Mouse (Mus musculus): Measurements from ENCODE around the gene Crlf1. TPM values are rescaled to one million over a fixed set of nuclear protein-coding genes. Genes with fewer than 3 reads are reported as not detected.

Crlf1 gene
- polyA plus RNA-seq, 1 experiment from 2014 or later: 4.5 TPM

DNA sequence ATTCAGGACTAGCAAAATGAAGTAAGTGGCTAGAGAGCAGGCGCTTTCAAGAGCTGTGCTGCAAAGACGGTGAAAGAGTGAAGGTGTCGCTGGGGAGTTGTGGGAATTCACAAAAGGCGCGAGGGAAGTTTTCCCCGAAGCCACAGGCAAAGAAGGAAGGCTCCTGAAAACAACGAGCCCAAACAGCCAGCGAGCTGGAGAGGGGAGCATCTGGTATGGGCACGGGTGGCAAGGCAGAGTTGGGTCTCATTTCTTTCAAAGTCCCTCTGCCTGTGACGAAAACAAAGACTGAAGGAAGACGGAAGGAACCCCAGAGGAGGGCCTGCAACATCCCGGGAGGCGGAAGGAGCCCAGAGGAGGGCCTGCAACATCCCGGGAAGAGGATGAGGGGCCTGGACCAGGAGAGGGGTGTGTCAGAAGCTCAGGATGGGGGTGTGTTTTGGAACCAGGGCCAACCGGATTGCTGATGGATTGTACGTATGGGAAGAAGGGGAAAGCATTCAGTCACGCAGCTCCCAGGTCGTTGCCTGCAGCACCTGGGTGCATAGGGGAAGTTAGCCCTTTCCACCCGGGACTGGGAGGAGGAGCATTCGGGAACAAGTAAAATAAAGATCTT, 2.0 kb upstream of the Crlf1 start:
- Histone ChIP-seq H3K36me3 (no peaks in the 10 kb centered on the region), H3K9me3 (no peaks in the 10 kb centered on the region), H3K4me1 (replicated peaks) (peaks cover 97% of the 10 kb centered on the region), H3K4me3 (peak overlapping the region; percentile 20; the same call in 1 of the 2 replicates), H3K27ac (peak overlapping the region; percentile 23; the same call in 1 of the 2 replicates), H3K27me3 (ENCODE audit: insufficient read depth, poor library complexity, severe bottlenecking) (peaks cover 100% of the 10 kb centered on the region)
- no peak for DNase-seq (ENCODE audit: low spot score)
- 2% methylated on average over 20 of the region's 20 CpGs for WGBS

DNA sequence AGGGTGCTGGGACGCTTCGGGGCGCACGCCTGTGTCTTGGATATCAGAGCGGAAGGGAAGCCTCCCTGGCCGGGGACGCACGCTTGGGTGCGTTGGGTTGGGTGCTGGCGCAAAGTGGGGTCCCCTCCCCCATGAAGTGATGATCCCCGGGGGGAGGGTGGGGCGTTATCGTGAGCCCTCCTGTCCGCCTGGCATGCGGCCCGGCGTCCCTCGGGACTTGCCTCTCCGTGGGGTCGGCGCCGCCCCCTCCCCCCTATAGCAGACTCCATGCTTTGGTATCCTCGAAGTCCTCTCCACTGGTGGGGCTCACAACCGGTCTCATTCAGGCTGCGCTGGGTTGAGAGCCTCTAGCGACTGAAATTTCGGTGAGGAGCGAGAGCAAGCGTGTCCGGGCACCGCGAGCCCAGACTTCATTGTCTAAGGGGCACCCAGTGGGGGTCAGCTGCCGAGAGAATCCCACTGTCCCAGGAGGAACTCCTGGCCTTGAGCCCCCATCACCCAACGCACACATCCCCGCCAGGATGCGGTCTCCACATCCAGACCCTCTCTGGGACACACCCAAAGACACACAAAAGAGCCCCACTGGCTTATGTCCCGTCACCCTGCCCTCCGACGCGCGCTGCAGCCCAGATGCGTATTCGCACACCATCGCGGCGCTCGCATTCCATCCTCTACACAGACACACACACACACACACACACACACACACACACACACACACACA, 896 bp downstream of the Crlf1 start:
- peaks cover 100% of the 10 kb centered on the region for H3K27me3 ChIP-seq (ENCODE audit: insufficient read depth, poor library complexity, severe bottlenecking)
- H3K36me3 ChIP-seq: no peaks in the 10 kb centered on the region
- no peak for DNase-seq (ENCODE audit: low spot score)
- peak overlapping the region; percentile 75 for H3K27ac ChIP-seq
- 2% methylated on average over 47 of the region's 47 CpGs for WGBS
- H3K4me1 ChIP-seq (replicated peaks): peaks cover 70% of the 10 kb centered on the region
- no peaks in the 10 kb centered on the region for H3K9me3 ChIP-seq
- peak overlapping the region; percentile 51 for H3K4me3 ChIP-seq

DNA sequence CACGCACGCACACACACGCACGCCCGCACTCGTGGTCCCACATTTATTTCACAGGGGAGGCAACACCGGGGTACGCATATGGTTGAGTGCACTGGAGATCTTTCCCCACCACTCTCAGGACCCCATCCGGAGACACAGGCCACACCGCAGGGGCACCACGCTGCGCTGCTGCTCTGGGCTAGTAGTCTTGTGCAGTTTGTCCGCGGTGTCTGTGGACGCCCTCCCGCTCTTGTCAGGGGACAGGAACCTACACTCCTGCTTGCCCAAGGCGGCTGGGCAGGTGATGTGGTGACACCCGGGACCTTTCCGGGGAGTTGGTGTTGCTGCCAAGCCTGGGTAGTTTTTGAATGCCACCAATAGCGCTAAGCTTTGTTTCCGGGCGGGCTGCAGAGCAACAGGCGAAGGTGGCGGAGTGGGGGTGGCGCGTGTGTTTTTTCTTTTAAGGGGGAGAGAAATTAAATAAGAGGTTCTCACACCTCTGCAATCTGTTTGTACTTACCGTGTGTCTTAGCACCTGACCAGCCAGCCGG, 1.5 kb downstream of the Crlf1 start:
- no peak for DNase-seq (ENCODE audit: low spot score)
- no peak overlapping the region for H3K27ac ChIP-seq
- H3K9me3 ChIP-seq: no peaks in the 10 kb centered on the region
- peak overlapping the region; percentile 51 for H3K4me3 ChIP-seq
- peaks cover 100% of the 10 kb centered on the region for H3K27me3 ChIP-seq (ENCODE audit: insufficient read depth, poor library complexity, severe bottlenecking)
- WGBS: 3% methylated on average over 28 of the region's 28 CpGs
- no peaks in the 10 kb centered on the region for H3K36me3 ChIP-seq
- H3K4me1 ChIP-seq (replicated peaks): peaks cover 66% of the 10 kb centered on the region

DNA sequence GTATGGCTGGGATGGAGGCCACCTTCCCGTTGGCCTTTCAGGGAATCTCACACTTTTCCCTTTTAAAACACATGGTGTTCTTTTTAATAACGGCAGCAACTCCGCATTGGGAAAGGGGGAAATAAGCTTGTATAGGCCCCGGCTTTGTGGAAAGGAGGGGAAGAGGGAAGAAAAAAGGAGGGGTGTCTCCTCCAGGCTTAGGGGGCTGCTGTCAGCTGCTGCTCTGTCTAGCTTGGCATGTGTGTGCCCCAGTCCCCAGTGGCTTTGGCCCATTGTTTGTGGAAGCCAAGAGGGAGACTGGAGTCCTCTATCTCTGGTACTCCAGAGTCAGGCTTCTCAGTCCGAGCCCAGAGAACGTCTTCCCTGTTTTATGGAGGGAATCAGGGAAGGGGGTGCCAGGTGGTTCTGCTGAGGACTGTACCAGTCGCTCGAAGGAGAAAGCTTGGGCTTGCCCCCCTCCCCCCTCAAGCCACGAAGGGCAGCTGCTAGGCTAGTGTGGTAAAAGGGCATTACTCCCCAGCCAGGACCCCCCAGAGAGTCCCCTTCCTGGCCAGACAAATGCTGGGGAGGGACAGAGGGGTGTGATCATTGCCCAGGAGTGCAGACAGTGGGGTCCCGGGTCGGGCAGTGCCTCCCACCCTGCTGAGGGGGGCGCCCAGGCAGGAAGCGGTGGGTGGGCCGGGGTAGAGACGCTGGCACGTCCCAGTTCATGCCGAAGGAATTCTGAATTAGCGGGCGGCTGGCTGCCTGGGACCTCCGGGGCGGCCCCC, 2.2 kb downstream of the Crlf1 start:
- Histone ChIP-seq H3K4me1 (replicated peaks) (peaks cover 65% of the 10 kb centered on the region), H3K27ac (no peak overlapping the region), H3K36me3 (no peaks in the 10 kb centered on the region), H3K4me3 (peak overlapping the region; percentile 51), H3K27me3 (ENCODE audit: insufficient read depth, poor library complexity, severe bottlenecking) (peaks cover 100% of the 10 kb centered on the region), H3K9me3 (no peaks in the 10 kb centered on the region)
- no peak for DNase-seq (ENCODE audit: low spot score)
- WGBS: 2% methylated on average over 21 of the region's 21 CpGs

DNA sequence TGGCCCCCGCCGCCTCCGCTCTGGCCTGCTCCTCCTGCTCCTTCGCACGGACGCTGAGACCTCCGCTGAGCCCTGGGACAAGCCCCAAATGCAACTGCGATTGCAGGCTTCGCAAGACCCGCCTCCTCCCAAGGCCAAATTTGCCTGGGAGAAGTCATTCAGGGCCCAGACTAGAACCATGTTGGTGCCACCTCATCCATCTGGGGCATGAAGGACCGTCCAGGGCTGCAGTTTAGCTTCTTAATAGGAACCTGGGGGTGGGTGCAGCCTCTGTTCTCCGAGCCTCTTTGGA, 2.8 kb downstream of the Crlf1 start:
- peak overlapping the region; percentile 51 for H3K4me3 ChIP-seq

DNA sequence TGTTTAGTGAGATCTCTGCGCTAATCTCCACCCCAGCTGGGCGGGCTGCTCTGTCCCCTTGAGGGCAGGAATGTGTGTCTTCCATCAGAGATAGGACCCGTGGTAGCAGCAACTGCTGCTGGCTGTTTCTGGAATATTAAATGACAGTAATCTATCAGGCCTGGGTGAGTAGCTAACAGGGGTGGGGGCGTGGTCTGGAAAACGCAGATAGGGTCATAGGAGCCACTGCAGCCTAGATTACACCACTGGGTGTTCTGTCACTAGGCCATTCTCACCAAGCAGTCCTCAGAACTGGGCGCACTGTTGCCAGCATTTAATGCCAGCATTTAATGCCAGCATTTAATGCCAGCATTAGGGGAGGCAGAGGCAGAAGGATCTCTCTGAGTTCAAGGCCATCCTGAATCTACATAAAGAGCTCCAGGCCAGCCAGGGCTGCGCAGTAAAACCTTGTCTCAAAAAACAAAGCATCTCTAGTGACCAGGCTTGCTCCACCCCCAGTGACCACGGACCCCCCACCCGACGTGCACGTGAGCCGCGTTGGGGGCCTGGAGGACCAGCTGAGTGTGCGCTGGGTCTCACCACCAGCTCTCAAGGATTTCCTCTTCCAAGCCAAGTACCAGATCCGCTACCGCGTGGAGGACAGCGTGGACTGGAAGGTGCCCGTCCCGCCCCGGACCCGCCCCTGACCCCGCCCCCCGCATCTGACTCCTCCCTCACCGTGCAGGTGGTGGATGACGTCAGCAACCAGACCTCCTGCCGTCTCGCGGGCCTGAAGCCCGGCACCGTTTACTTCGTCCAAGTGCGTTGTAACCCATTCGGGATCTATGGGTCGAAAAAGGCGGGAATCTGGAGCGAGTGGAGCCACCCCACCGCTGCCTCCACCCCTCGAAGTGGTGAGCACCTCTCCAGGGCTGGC, 7.7 kb downstream of the Crlf1 start:
- DNase-seq (ENCODE audit: low spot score): no peak
- peaks cover 18% of the 10 kb centered on the region for H3K36me3 ChIP-seq
- no peaks in the 10 kb centered on the region for H3K9me3 ChIP-seq
- no peak overlapping the region for H3K27ac ChIP-seq
- peak overlapping the region; percentile 25 for H3K4me3 ChIP-seq
- H3K27me3 ChIP-seq (ENCODE audit: insufficient read depth, poor library complexity, severe bottlenecking): peaks cover 93% of the 10 kb centered on the region
- 8% methylated on average over 39 of the region's 39 CpGs for WGBS
- peaks cover 60% of the 10 kb centered on the region for H3K4me1 ChIP-seq (replicated peaks)

More for the DNA sequence above, 2.8 kb downstream of the Crlf1 start:
- peaks cover 100% of the 10 kb centered on the region for H3K27me3 ChIP-seq (ENCODE audit: insufficient read depth, poor library complexity, severe bottlenecking)
- peaks cover 65% of the 10 kb centered on the region for H3K4me1 ChIP-seq (replicated peaks)
- no peak overlapping the region for H3K27ac ChIP-seq
- H3K36me3 ChIP-seq: no peaks in the 10 kb centered on the region
- no peak for DNase-seq (ENCODE audit: low spot score)
- H3K9me3 ChIP-seq: no peaks in the 10 kb centered on the region
- 6% methylated on average over 12 of the region's 12 CpGs for WGBS

DNA sequence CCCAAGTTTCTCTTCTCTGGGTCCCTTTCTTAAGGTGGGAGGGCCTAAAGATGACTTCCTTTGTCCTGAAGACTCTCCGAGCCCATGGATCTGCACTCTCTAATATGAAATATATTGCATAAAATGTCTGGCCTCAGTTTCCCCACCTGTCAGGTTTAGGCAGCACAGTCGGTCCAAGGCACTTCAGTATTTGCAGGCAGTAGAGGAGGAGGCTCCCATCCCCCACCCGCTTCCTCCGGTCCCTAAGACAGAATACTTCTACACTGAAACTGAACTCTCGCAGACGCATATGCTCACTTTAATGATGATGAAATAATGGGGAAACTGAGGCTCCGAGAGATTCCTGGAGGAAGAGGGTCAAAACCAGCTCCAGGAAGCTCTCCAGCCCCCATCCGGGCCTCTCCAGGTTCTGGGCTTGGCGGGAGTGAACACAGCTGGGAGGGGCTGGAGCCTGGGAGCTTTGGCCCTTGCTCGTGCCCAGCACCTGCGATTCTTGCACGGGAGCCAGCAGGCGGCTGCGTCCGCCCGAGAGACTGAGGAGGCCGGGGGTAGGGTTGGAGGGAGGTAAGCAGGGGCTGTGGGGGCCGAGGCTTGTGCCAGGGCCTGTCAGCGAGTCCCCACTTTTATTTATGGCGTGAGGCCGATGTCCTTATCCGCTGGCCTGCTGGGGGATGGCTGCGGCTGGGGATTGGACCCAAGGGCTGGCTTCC, 9.0 kb downstream of the Crlf1 start:
- Histone ChIP-seq H3K36me3 (peaks cover 19% of the 10 kb centered on the region), H3K27ac (no peak overlapping the region), H3K4me3 (peak overlapping the region; percentile 16), H3K9me3 (no peaks in the 10 kb centered on the region), H3K27me3 (ENCODE audit: insufficient read depth, poor library complexity, severe bottlenecking) (peaks cover 80% of the 10 kb centered on the region), H3K4me1 (replicated peaks) (peaks cover 68% of the 10 kb centered on the region)
- DNase-seq (ENCODE audit: low spot score): no peak
- 13% methylated on average over 23 of the region's 23 CpGs for WGBS

DNA sequence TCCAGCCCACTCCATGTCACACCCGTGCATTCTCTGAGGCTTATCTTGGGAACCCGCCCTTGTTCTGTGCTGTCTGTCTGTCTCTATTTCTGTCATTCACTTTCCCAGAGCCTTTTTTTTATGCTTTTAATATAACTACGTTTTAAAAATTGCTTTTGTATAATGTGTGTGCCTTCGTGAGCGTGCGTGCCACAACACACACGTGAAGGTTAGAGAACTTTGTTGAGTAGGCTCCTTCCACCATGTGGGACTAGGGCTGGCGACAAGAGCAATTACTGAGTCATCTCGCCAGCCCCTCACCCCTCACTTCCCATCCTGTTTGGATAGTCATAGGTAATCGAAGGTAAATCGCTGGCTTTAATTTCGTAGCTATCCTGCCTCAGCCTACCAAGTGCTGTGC, 9.6 kb downstream of the Crlf1 start:
- Histone ChIP-seq H3K36me3 (peaks cover 24% of the 10 kb centered on the region), H3K27me3 (ENCODE audit: insufficient read depth, poor library complexity, severe bottlenecking) (peaks cover 74% of the 10 kb centered on the region), H3K9me3 (no peaks in the 10 kb centered on the region), H3K27ac (no peak overlapping the region), H3K4me1 (replicated peaks) (peaks cover 71% of the 10 kb centered on the region), H3K4me3 (peak overlapping the region; percentile 18; the same call in 1 of the 2 replicates)
- WGBS: 35% methylated on average over 12 of the region's 12 CpGs
- no peak for DNase-seq (ENCODE audit: low spot score)

DNA sequence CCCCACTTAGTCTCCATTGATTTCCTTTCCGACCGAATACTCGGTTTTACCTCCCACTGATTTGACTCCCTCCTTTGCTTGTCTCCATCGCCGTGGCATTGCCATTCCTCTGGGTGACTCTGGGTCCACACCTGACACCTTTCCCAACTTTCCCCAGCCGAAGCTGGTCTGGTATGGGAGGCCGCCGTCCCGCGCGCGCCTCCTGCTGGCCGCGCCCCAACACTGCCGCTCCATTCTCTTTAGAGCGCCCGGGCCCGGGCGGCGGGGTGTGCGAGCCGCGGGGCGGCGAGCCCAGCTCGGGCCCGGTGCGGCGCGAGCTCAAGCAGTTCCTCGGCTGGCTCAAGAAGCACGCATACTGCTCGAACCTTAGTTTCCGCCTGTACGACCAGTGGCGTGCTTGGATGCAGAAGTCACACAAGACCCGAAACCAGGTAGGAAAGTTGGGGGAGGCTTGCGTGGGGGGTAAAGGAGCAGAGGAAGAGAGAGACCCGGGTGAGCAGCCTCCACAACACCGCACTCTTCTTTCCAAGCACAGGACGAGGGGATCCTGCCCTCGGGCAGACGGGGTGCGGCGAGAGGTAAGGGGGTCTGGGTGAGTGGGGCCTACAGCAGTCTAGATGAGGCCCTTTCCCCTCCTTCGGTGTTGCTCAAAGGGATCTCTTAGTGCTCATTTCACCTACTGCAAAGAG, 10.2 kb downstream of the Crlf1 start:
- DNase-seq (ENCODE audit: low spot score): peak; percentile 76
- H3K27me3 ChIP-seq (ENCODE audit: insufficient read depth, poor library complexity, severe bottlenecking): peaks cover 67% of the 10 kb centered on the region
- WGBS: 12% methylated on average over 46 of the region's 46 CpGs
- peaks cover 31% of the 10 kb centered on the region for H3K36me3 ChIP-seq
- peak overlapping the region; percentile 21 for H3K4me3 ChIP-seq
- H3K27ac ChIP-seq: peak overlapping the region; percentile 12; the same call in 1 of the 2 replicates
- H3K9me3 ChIP-seq: no peaks in the 10 kb centered on the region
- peaks cover 74% of the 10 kb centered on the region for H3K4me1 ChIP-seq (replicated peaks)

DNA sequence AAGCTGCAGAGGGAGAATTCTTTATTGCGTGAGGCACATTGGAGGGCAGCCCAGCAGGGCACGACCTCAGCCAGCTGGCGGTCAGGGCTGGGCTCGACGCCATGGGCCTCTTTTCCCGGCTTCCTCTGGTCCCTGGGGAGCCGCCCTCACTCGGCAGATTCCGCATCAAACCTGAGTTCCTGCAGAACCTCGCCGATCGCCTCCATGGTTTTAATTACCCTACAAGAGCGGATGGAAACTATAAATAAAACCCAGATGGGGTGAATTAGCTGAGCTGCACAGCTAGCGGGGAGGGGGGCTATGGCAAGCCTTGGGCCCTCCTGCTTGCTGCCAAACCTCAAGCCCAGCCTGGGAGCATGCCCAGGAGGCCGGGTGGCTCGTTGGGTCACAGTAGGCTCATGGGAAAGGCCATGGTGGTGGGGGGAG, 11.3 kb downstream of the Crlf1 start:
- H3K4me1 ChIP-seq (replicated peaks): peaks cover 84% of the 10 kb centered on the region
- H3K4me3 ChIP-seq: peak overlapping the region; percentile 64
- DNase-seq (ENCODE audit: low spot score): peak; percentile 63
- no peaks in the 10 kb centered on the region for H3K9me3 ChIP-seq
- 52% methylated on average over 16 of the region's 16 CpGs for WGBS
- no peak overlapping the region for H3K27ac ChIP-seq
- H3K36me3 ChIP-seq: peaks cover 42% of the 10 kb centered on the region
- peaks cover 56% of the 10 kb centered on the region for H3K27me3 ChIP-seq (ENCODE audit: insufficient read depth, poor library complexity, severe bottlenecking)

DNA sequence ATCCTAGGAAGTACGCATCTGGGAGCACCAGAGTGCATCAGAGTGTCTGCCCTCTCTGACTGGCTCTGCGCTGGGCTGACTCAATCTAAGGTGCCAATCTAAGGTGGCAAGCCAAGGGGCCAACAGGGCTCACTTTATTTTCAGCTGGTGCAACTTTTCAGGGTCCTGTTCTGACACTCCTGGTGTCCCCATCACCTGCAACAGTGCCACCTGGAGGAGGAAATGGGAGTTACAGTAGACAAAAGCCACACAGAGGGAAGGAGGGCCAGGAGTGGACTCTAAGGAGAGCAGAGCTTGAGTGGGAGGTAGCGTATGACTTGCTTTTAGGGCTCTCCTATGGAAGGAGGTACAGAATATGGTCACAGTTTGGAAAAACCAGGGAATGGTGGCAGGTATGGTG, 11.9 kb downstream of the Crlf1 start:
- WGBS: 75% methylated on average over 3 of the region's 3 CpGs
- peaks cover 43% of the 10 kb centered on the region for H3K36me3 ChIP-seq
- peaks cover 51% of the 10 kb centered on the region for H3K27me3 ChIP-seq (ENCODE audit: insufficient read depth, poor library complexity, severe bottlenecking)
- no peak overlapping the region for H3K27ac ChIP-seq
- H3K4me3 ChIP-seq: peak overlapping the region; percentile 64; the same call in 1 of the 2 replicates
- H3K4me1 ChIP-seq (replicated peaks): peaks cover 82% of the 10 kb centered on the region
- H3K9me3 ChIP-seq: no peaks in the 10 kb centered on the region
- peak; percentile 81 for DNase-seq (ENCODE audit: low spot score)
